Mouse (Mus musculus) bone marrow, adult 2 months (tissue): ENCODE results near the gene Inhbc.

ENCODE experiments used
- CTCF ChIP-seq: fragments of 200-500 bp; IDR thresholded peaks from 2 replicates; pipeline ENCODE4 v1.5.1; 2011; ENCODE audit warnings: low read length, control low read depth; ENCODE audit not compliant: control insufficient read depth, insufficient read depth
- POLR2A ChIP-seq: fragments of 200-500 bp; IDR thresholded peaks from 2 replicates; pipeline ENCODE4 v1.6.1; 2011; ENCODE audit warnings: low read depth, mild to moderate bottlenecking, control low read depth, low read length, borderline replicate concordance; ENCODE audit not compliant: control insufficient read depth

DNA sequence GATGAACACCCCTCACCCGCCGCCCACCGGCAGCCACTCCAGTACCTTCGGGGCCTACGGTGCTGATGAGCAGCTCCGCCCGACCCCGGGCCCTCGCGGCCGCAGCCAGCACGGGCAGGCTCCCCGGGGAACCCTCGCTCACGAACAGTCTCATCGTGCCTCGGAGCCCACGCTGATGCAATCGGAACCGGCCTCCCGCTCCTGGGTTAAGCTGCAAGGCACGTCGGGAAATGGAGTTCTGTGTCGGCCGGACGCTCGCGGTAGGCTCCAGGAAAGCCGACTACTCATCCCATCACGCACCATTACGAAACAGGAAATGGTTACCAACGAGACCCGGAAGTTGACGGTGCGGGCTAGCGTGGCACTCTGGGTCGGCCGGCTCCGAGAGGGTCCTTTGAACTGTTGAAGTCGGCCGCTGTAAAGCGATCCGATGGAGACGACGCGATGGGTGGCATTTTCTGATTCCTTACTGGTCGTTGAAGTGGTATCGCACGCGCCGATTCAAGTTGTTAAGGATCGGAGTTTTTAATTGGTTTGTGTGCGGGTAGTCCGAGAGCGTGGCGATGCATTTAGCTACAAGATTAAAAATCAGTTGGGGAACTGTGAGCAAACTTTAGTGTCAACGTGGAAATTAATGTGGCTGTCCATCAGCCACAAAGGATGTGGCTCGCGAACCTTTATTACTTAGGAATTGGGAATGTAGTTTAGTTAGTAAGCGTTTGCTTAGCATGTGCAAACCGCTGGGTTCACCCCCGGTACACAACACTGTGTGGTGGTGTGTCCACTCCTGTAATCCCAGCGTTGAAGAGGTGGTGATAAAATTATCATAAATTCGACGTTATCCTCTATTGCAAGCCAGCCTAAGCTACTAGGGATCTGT lies 58.5 kb downstream of the Inhbc start, which contains the start of gene Mars:
- TF ChIP-seq POLR2A (peak; percentile 85; the same call in 1 of the 2 replicates), CTCF (no peak)
